Mouse (Mus musculus): ENCODE measurements around the gene Prpf19. TPM values are rescaled to one million over a fixed set of nuclear protein-coding genes. Genes with fewer than 3 reads are reported as not detected.

Gene Prpf19
- 95.5 and 100 TPM in 2 replicates for total RNA-seq (2014; rRNA removed)
- polyA plus RNA-seq (2012; rRNA removed), result 150 and 184 TPM in 2 replicates

DNA sequence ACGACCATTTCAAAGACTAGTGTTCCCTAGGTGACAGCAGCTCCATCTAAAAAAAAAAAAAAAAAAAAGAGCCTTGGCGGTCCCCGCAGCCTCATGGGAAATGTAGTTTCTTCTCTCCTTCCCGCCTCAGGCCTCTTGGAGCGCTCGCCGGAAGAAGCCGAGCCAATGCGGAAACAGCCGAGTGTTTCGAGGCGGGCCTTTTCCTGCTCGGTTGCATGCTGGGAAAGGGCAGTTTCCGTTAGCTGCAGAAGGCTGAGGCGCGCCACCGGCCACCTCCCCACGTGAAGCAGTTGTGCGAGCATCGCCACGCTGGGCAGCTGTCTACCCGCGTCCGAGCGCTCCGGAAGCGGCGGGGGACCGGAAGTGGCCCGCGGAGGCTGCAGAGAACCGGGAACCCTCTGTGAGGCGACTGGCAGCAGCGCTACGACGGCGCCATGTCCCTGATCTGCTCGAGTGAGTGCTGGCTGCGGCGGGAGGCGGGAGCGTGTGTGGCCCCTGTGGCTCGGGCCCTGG is at the start of gene Prpf19:
TSS of gene Prpf19 (plus strand) at position 216 of the 513 bp plus-strand sequence.
- DNase-seq (ENCODE audit: extremely low read depth, low read depth, low spot score), result peak; percentile 95
- Histone ChIP-seq H3K4me1 (ENCODE audit: control insufficient read depth, insufficient read depth, low read length) (peaks cover 8% of the 10 kb centered on the region), H3K4me3 (ENCODE audit: insufficient read depth, low read depth, low read length) (peak within 1 kb of the TSS; percentile 78), H3K36me3 (ENCODE audit: control insufficient read depth, insufficient read depth, low read length) (peaks cover 19% of the 10 kb centered on the region), H3K79me2 (ENCODE audit: control insufficient read depth, insufficient read depth, low read length) (peaks cover 4% of the 10 kb centered on the region; the same call in 1 of the 2 replicates), H3K27ac (replicated peaks; ENCODE audit: insufficient read depth, low read depth, low read length) (peak within 1 kb of the TSS; percentile 76), H3K27me3 (ENCODE audit: control insufficient read depth, insufficient read depth, low read length) (no peaks in the 10 kb centered on the region), H3K9ac (ENCODE audit: low read depth, low read length) (peak within 1 kb of the TSS; percentile 84)
- TF ChIP-seq CTCF (IDR thresholded peaks at IDR 0.05; ENCODE audit: low read depth, low read length), result no peak
- TF ChIP-seq POLR2A (IDR thresholded peaks at IDR 0.05; ENCODE audit: extremely low read depth, insufficient read depth, low read length), result peak; percentile 84; the same call in 1 of the 2 replicates
- under 1% methylated on average over 43 of the region's 43 CpGs for WGBS

DNA sequence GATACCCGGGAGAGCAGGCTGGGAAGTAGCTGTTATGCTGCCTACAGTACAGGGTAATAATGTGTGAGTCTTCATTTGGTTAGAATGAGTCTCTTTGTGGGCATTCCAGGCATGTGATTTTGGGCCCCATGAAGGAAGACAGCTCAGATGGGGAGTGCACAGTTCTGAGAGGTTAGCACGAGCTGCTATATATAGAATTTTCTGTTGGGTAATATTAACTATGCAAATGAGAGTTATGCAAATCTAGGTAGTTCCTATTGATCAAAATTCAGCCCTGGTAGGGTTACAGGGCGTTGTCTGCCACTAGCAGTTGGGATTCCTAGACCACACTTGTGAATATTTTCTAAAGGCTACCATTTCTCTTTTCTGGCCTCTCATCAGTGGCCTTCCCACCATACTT is 49.6 kb upstream of the Prpf19 start:
- no peaks in the 10 kb centered on the region for H3K27me3 ChIP-seq (ENCODE audit: control insufficient read depth, insufficient read depth, low read length)
- no peak for DNase-seq (ENCODE audit: extremely low read depth, low read depth, low spot score)
- no peak overlapping the region for H3K27ac ChIP-seq (replicated peaks; ENCODE audit: insufficient read depth, low read depth, low read length)
- H3K36me3 ChIP-seq (ENCODE audit: control insufficient read depth, insufficient read depth, low read length), result no peaks in the 10 kb centered on the region
- TF ChIP-seq POLR2A (IDR thresholded peaks at IDR 0.05; ENCODE audit: extremely low read depth, insufficient read depth, low read length), result no peak
- no peak for TF ChIP-seq CTCF (IDR thresholded peaks at IDR 0.05; ENCODE audit: low read depth, low read length)
- peaks cover 3% of the 10 kb centered on the region; the same call in 1 of the 2 replicates for H3K79me2 ChIP-seq (ENCODE audit: control insufficient read depth, insufficient read depth, low read length)
- H3K4me1 ChIP-seq (ENCODE audit: control insufficient read depth, insufficient read depth, low read length), result no peaks in the 10 kb centered on the region; the same call in 1 of the 2 replicates
- no peak overlapping the region for H3K4me3 ChIP-seq (ENCODE audit: insufficient read depth, low read depth, low read length)
- H3K9ac ChIP-seq (ENCODE audit: low read depth, low read length), result no peak overlapping the region
- 79% methylated on average over 3 of the region's 3 CpGs for WGBS

DNA sequence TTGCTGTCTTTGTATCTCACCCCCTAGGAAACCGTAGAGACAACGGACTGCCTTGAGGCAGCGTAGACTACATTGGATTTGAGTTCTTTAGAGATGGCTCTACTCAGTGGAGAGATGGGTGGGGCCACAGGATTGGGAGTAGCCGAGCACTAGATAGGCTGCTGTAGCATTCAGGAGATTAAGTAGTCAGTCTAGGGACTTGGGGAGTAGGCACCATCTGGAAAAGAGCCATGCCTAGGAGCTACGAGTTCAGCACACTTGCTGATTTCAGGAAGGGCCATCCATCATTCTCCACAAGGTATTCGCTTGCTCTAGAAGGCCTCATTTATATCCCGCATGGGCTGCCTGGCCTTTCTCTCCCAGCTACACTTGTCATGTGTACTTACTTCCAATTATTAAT is 48.9 kb upstream of the Prpf19 start:
- no peak for DNase-seq (ENCODE audit: extremely low read depth, low read depth, low spot score)
- Histone ChIP-seq H3K36me3 (ENCODE audit: control insufficient read depth, insufficient read depth, low read length) (no peaks in the 10 kb centered on the region), H3K27me3 (ENCODE audit: control insufficient read depth, insufficient read depth, low read length) (no peaks in the 10 kb centered on the region), H3K27ac (replicated peaks; ENCODE audit: insufficient read depth, low read depth, low read length) (no peak overlapping the region), H3K4me1 (ENCODE audit: control insufficient read depth, insufficient read depth, low read length) (no peaks in the 10 kb centered on the region; the same call in 1 of the 2 replicates), H3K4me3 (ENCODE audit: insufficient read depth, low read depth, low read length) (no peak overlapping the region), H3K9ac (ENCODE audit: low read depth, low read length) (no peak overlapping the region), H3K79me2 (ENCODE audit: control insufficient read depth, insufficient read depth, low read length) (peaks cover 3% of the 10 kb centered on the region; the same call in 1 of the 2 replicates)
- WGBS, result 87% methylated on average over 7 of the region's 7 CpGs
- TF ChIP-seq CTCF (IDR thresholded peaks at IDR 0.05; ENCODE audit: low read depth, low read length) (no peak), POLR2A (IDR thresholded peaks at IDR 0.05; ENCODE audit: extremely low read depth, insufficient read depth, low read length) (no peak)

DNA sequence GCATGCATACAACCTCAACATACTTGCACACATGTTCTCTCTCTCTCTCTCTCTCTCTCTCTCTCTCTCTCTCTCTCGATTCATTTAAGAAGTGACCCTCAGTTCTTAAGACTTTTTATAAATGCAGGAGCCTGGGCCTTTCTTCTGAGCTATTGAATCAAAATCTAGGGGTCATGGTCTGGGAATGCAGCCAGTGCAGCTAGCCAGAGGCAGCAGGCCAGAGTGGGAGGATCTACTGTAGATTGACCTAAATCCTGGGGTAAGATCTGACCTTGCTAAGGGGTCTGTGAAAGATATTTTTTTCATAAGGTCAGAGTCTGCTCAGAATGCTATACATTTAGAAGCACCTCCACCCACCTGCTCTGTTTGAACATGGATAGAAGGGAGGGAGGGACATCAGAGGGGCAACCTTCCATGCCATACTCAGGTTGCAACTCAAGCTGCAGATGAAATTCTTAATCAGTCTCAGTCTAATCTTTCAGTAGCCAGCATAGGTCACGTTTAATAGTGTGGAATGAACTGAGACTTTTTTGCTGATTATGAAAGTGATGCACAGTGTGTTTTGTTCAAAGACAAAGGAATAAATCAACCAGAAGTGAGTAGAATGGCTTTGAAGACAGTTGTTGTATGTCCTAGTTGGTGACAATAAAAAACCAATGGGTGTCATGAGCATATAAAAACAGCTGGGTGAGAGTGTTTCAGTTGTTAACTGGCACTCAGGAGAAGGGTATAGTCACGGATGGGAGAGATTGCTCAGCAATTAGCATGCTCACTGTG is 47.5 kb upstream of the Prpf19 start:
- Histone ChIP-seq H3K4me3 (ENCODE audit: insufficient read depth, low read depth, low read length) (no peak overlapping the region), H3K4me1 (ENCODE audit: control insufficient read depth, insufficient read depth, low read length) (no peaks in the 10 kb centered on the region; the same call in 1 of the 2 replicates), H3K79me2 (ENCODE audit: control insufficient read depth, insufficient read depth, low read length) (peaks cover 3% of the 10 kb centered on the region; the same call in 1 of the 2 replicates), H3K27me3 (ENCODE audit: control insufficient read depth, insufficient read depth, low read length) (no peaks in the 10 kb centered on the region), H3K27ac (replicated peaks; ENCODE audit: insufficient read depth, low read depth, low read length) (no peak overlapping the region), H3K9ac (ENCODE audit: low read depth, low read length) (no peak overlapping the region), H3K36me3 (ENCODE audit: control insufficient read depth, insufficient read depth, low read length) (no peaks in the 10 kb centered on the region)
- DNase-seq (ENCODE audit: extremely low read depth, low read depth, low spot score), result no peak
- 47% methylated on average over 3 of the region's 3 CpGs for WGBS
- TF ChIP-seq CTCF (IDR thresholded peaks at IDR 0.05; ENCODE audit: low read depth, low read length) (no peak), POLR2A (IDR thresholded peaks at IDR 0.05; ENCODE audit: extremely low read depth, insufficient read depth, low read length) (no peak)

DNA sequence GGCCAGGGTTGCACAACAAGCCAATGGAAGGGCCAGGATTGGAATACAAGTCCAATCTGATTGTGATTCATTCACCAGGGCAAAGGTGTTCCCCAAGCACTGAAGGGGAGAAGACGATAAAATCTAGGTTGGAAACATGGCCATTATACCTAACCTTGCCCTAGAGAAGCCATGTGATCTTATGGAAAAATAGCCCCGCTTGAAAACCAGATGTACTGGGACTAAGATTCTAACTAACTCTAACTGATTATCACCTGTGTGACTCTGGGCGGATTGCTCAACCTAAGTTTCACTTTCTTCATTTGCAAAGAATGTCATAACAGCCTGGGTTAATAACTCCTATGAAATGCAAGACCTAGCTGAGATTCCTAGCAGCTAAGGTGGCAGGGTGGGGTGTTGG is 39.6 kb upstream of the Prpf19 start:
- WGBS, result 77% methylated on average over 3 of the region's 3 CpGs
- no peaks in the 10 kb centered on the region for H3K27me3 ChIP-seq (ENCODE audit: control insufficient read depth, insufficient read depth, low read length)
- DNase-seq (ENCODE audit: extremely low read depth, low read depth, low spot score), result no peak

More for the DNA sequence above, 39.6 kb upstream of the Prpf19 start:
- H3K27ac ChIP-seq (replicated peaks; ENCODE audit: insufficient read depth, low read depth, low read length), result no peak overlapping the region
- H3K36me3 ChIP-seq (ENCODE audit: control insufficient read depth, insufficient read depth, low read length), result no peaks in the 10 kb centered on the region
- H3K4me1 ChIP-seq (ENCODE audit: control insufficient read depth, insufficient read depth, low read length), result no peaks in the 10 kb centered on the region
- no peaks in the 10 kb centered on the region for H3K79me2 ChIP-seq (ENCODE audit: control insufficient read depth, insufficient read depth, low read length)
- no peak overlapping the region for H3K9ac ChIP-seq (ENCODE audit: low read depth, low read length)
- no peak overlapping the region for H3K4me3 ChIP-seq (ENCODE audit: insufficient read depth, low read depth, low read length)
- TF ChIP-seq POLR2A (IDR thresholded peaks at IDR 0.05; ENCODE audit: extremely low read depth, insufficient read depth, low read length), result no peak
- TF ChIP-seq CTCF (IDR thresholded peaks at IDR 0.05; ENCODE audit: low read depth, low read length), result no peak

All from liver, adult 2 months (tissue).